Mouse (Mus musculus) testis, adult 2 months (tissue): ENCODE measurements around the gene Tspan18.

ENCODE experiments used
- CTCF ChIP-seq: fragments of 200-500 bp; IDR thresholded peaks from 2 replicates; pipeline ENCODE4 v1.5.1; 2012; ENCODE audit warnings: low read depth, mild to moderate bottlenecking, inconsistent platforms, low read length, moderate library complexity; ENCODE audit not compliant: control insufficient read depth, insufficient read depth, insufficient replicate concordance
- POLR2A ChIP-seq: fragments of 200-500 bp; IDR thresholded peaks from 2 replicates; pipeline ENCODE4 v1.6.1; 2012; ENCODE audit warnings: low read depth, mild to moderate bottlenecking, inconsistent platforms, low read length, moderate library complexity; ENCODE audit not compliant: control insufficient read depth

- TF ChIP-seq CTCF (no peak), POLR2A (no peak)
These were observed 118.5 kb downstream of the Tspan18 start for GRCm38 (mm10) chr2:93215790-93216189.
